Mouse (Mus musculus) embryonic fibroblast, embryonic 13.5 days (primary cell): ENCODE data around the gene AW011738. TPM values are rescaled to one million over a fixed set of nuclear protein-coding genes. Genes with fewer than 3 reads are reported as not detected.

ENCODE experiments used
- H3K27ac ChIP-seq: 2 replicates; pipeline ENCODE4 v1.5.1; 2012; ENCODE audit warnings: low read length, control low read depth, inconsistent platforms; ENCODE audit not compliant: insufficient read depth
- H3K4me1 ChIP-seq: 2 replicates; pipeline ENCODE4 v1.6.1; 2011; ENCODE audit warnings: low read length; ENCODE audit not compliant: control insufficient read depth, insufficient read depth
- H3K4me3 ChIP-seq: 2 replicates; pipeline ENCODE4 v1.5.1; 2011; ENCODE audit warnings: mild to moderate bottlenecking, control low read depth, low read length; ENCODE audit not compliant: insufficient read depth
- CTCF ChIP-seq: IDR thresholded peaks from 2 replicates; pipeline ENCODE4 v1.5.1; 2011; ENCODE audit warnings: mild to moderate bottlenecking, control low read depth, low read length, moderate library complexity, borderline replicate concordance; ENCODE audit not compliant: insufficient read depth
- POLR2A ChIP-seq: IDR thresholded peaks from 2 replicates; pipeline ENCODE4 v1.6.1; 2011; ENCODE audit warnings: low read depth, mild to moderate bottlenecking, control low read depth, low read length, moderate library complexity
- polyA plus RNA-seq: library from polyadenylated mRNA; stranded (reverse); fragments of >200 nt; gene quantifications from 2 replicates; pipeline ENCODE4 v1.2.4, GENCODE M21; 2011; ENCODE audit warnings: low read depth; ENCODE audit not compliant: missing spikeins, insufficient read length

Gene AW011738
- polyA plus RNA-seq, result 2.9 and 3.6 TPM in 2 replicates

- no peak for TF ChIP-seq CTCF
- TF ChIP-seq POLR2A, result peak; percentile 64
- Histone ChIP-seq H3K27ac (0 out of 2 replicates have a peak within 1 kb of the TSS, but pooled peaks have one; percentile 4), H3K4me3 (peak within 1 kb of the TSS; percentile 55), H3K4me1 (peaks cover 6% of the 10 kb centered on the region; the same call in 1 of the 2 replicates)
Measured at GRCm38 (mm10) chr4:156203001-156203412, at the start of gene AW011738. Gene AW011738, plus strand, starts transcription at chr4:156203304.

DNA sequence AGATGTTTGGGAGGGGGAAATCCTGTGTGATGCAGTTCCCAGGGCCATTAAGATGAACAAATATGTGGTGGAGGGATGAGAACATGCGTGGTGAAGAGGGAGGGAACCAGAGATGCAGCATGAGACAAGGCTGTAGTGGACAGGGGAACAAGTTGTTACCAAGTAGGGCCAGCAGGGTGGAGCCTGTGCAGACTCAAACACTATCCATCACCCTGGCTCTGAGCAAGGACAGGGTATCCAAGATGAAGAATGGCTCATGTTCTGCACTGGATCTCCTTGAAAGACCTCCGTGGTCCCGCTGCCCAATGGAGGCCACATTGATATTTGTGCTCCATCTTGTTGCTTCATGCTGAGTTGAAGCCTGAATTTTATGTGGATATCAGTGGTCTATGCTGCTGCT is 48.3 kb upstream of the AW011738 start:
- H3K4me1 ChIP-seq, result no peaks in the 10 kb centered on the region
- no peak overlapping the region for H3K27ac ChIP-seq
- TF ChIP-seq POLR2A (no peak), CTCF (no peak)
- no peak overlapping the region for H3K4me3 ChIP-seq

DNA sequence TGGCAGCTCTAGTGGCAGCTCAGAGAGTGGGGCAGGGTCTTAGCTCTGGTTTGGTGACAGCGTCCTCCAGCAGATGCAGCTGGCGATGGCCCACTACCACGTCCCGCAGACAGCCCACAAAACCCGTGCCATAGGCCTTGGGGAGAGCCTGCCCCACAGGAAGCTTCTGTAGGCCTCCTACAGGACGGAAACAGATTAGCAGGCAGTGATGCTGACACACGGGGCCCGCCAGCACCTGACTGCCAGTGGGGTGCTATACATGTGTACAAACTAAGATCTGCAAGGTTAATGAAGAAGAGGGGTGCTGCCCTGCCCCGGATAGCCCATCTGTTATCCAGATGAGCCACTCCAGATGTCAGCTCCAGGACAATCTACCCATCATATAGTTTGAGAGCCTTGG is 36.6 kb upstream of the AW011738 start:
- Histone ChIP-seq H3K4me3 (no peak overlapping the region), H3K27ac (no peak overlapping the region), H3K4me1 (no peaks in the 10 kb centered on the region)
- no peak for TF ChIP-seq CTCF
- TF ChIP-seq POLR2A, result no peak

- no peak for TF ChIP-seq POLR2A
- no peak for TF ChIP-seq CTCF
- Histone ChIP-seq H3K27ac (no peak overlapping the region), H3K4me3 (no peak overlapping the region), H3K4me1 (no peaks in the 10 kb centered on the region)
Measured at GRCm38 (mm10) chr4:156168611-156169010, 34.5 kb upstream of the AW011738 start.

GRCm38 (mm10) chr4:156169129-156169528 is 34.0 kb upstream of the AW011738 start:
- H3K4me3 ChIP-seq, result no peak overlapping the region
- no peak overlapping the region for H3K27ac ChIP-seq
- TF ChIP-seq POLR2A (no peak), CTCF (no peak)

GRCm38 (mm10) chr4:156171828-156172227 is 31.3 kb upstream of the AW011738 start:
- no peak overlapping the region for H3K4me3 ChIP-seq
- TF ChIP-seq CTCF (no peak), POLR2A (no peak)
- H3K4me1 ChIP-seq, result no peaks in the 10 kb centered on the region
- no peak overlapping the region for H3K27ac ChIP-seq

More at GRCm38 (mm10) chr4:156169129-156169528, 34.0 kb upstream of the AW011738 start:
- no peaks in the 10 kb centered on the region for H3K4me1 ChIP-seq

- no peak for TF ChIP-seq POLR2A
- no peak for TF ChIP-seq CTCF
Measured at GRCm38 (mm10) chr4:156177630-156178029, 25.5 kb upstream of the AW011738 start.

GRCm38 (mm10) chr4:156183747-156184146 is 19.4 kb upstream of the AW011738 start:
- H3K4me3 ChIP-seq, result no peak overlapping the region
- TF ChIP-seq CTCF (no peak), POLR2A (no peak)
- no peaks in the 10 kb centered on the region for H3K4me1 ChIP-seq
- H3K27ac ChIP-seq, result no peak overlapping the region

More at GRCm38 (mm10) chr4:156177630-156178029, 25.5 kb upstream of the AW011738 start:
- Histone ChIP-seq H3K4me1 (no peaks in the 10 kb centered on the region), H3K4me3 (no peak overlapping the region), H3K27ac (no peak overlapping the region)

GRCm38 (mm10) chr4:156184291-156184954 is 18.7 kb upstream of the AW011738 start:
- TF ChIP-seq POLR2A (no peak), CTCF (no peak)
- no peak overlapping the region for H3K27ac ChIP-seq
- H3K4me1 ChIP-seq, result no peaks in the 10 kb centered on the region; the same call in 1 of the 2 replicates
- H3K4me3 ChIP-seq, result no peak overlapping the region

DNA sequence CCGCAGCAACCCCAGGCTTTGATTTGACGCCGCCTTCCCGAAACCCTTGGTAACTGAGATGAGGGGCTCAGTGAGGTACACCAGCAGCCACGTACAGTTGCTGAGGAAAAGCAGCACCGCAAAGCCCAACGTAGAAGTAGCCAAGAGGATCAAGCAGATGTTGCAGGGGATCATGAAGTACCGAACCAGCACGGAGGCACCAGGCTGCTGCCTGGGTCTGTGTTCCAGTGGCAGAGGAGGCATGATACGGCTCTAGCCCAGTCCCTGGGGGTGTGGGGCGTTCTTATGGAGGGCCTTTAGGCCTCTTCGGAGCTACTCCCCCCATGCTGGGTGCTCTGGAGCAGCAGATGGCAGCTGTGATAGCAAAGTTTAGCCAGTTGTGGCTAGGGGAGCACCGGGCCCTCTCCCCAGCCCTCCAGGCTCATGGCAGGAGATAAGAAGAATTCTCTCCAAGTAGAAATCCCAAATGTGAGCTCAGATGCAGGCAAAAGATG is 17.6 kb upstream of the AW011738 start:
- Histone ChIP-seq H3K4me3 (no peak overlapping the region), H3K4me1 (no peaks in the 10 kb centered on the region; the same call in 1 of the 2 replicates), H3K27ac (no peak overlapping the region)
- TF ChIP-seq POLR2A, result no peak
- TF ChIP-seq CTCF, result no peak
